Mouse (Mus musculus) liver, embryonic 12.5 days (tissue): Measurements from ENCODE around the gene Opcml. TPM values are rescaled to one million over a fixed set of nuclear protein-coding genes. Genes with fewer than 3 reads are reported as not detected.

Experiments
- ATAC-seq: fragments of 200-750 bp; cut with Nextera tagmentation; 2 replicates; pipeline ENCODE4 v1.8.0; 2017; ENCODE audit warnings: moderate number of reproducible peaks, mild to moderate bottlenecking, moderate library complexity
- H3K27ac ChIP-seq: fragments of 300-500 bp; sonication (generic); 2 replicates; pipeline ENCODE4 v1.5.1; 2016; ENCODE audit warnings: mild to moderate bottlenecking
- H3K27me3 ChIP-seq: fragments of 300-500 bp; sonication (generic); replicated peaks from 2 replicates; pipeline ENCODE4 v1.6.1; 2016; ENCODE audit warnings: mild to moderate bottlenecking, moderate library complexity
- H3K36me3 ChIP-seq: fragments of 300-500 bp; sonication (generic); 2 replicates; pipeline ENCODE4 v1.6.1; 2016; ENCODE audit warnings: mild to moderate bottlenecking, moderate library complexity
- H3K4me1 ChIP-seq: fragments of 300-500 bp; sonication (generic); 2 replicates; pipeline ENCODE4 v1.6.1; 2016
- H3K4me2 ChIP-seq: fragments of 300-500 bp; sonication (generic); 2 replicates; pipeline ENCODE4 v1.6.1; 2016; ENCODE audit warnings: mild to moderate bottlenecking, moderate library complexity
- H3K4me3 ChIP-seq: fragments of 300-500 bp; sonication (generic); 2 replicates; pipeline ENCODE4 v1.5.1; 2016; ENCODE audit warnings: mild to moderate bottlenecking, moderate library complexity
- H3K9ac ChIP-seq: fragments of 300-500 bp; sonication (generic); 2 replicates; pipeline ENCODE4 v1.6.1; 2016; ENCODE audit warnings: mild to moderate bottlenecking, moderate library complexity
- H3K9me3 ChIP-seq: fragments of 300-500 bp; sonication (generic); replicated peaks from 2 replicates; pipeline ENCODE4 v1.6.1; 2016; ENCODE audit warnings: mild to moderate bottlenecking, moderate library complexity
- WGBS: fragments of 180-500 bp; shearing (Covaris S2); methylation state at CpG from one replicate; pipeline ENCODE4 v1.1.7; 2016; ENCODE audit not compliant: insufficient replicate concordance; 5-methylcytosine and 5-hydroxymethylcytosine counted together
- polyA plus RNA-seq: library from polyadenylated mRNA; unstranded; fragments of >200 nt; fragmentation: Nextera tagmentation; extraction: Ambion mirVana; gene quantifications from 2 replicates; pipeline ENCODE4 v1.2.1, GENCODE M21; 2016

The Opcml gene
- polyA plus RNA-seq, 1 experiment from 2014 or later = 0.23 TPM

GRCm38 (mm10) chr9:28752908-28753307 is 962.3 kb downstream of the Opcml start:
- no peaks in the 10 kb centered on the region for H3K36me3 ChIP-seq
- no peaks in the 10 kb centered on the region for H3K27me3 ChIP-seq
- H3K4me3 ChIP-seq = no peak overlapping the region
- no peak overlapping the region for H3K4me2 ChIP-seq
- no peaks in the 10 kb centered on the region for H3K4me1 ChIP-seq
- 48% methylated on average over 5 of the region's 5 CpGs for WGBS
- ATAC-seq = no peak
- H3K9ac ChIP-seq = no peak overlapping the region
- no peaks in the 10 kb centered on the region for H3K9me3 ChIP-seq
- H3K27ac ChIP-seq = no peak overlapping the region

GRCm38 (mm10) chr9:28756841-28757451 is 966.4 kb downstream of the Opcml start:
- Histone ChIP-seq H3K27me3 (no peaks in the 10 kb centered on the region), H3K9ac (no peak overlapping the region), H3K4me1 (no peaks in the 10 kb centered on the region), H3K36me3 (no peaks in the 10 kb centered on the region), H3K4me3 (no peak overlapping the region), H3K27ac (no peak overlapping the region), H3K9me3 (no peaks in the 10 kb centered on the region), H3K4me2 (no peak overlapping the region)
- 48% methylated on average over 4 of the region's 4 CpGs for WGBS
- no peak for ATAC-seq

- Histone ChIP-seq H3K4me1 (no peaks in the 10 kb centered on the region), H3K27me3 (no peaks in the 10 kb centered on the region), H3K9me3 (no peaks in the 10 kb centered on the region), H3K9ac (no peak overlapping the region), H3K4me3 (no peak overlapping the region), H3K4me2 (no peak overlapping the region), H3K36me3 (no peaks in the 10 kb centered on the region), H3K27ac (no peak overlapping the region)
- no peak for ATAC-seq
- WGBS = 69% methylated on average over 4 of the region's 4 CpGs
Measured at GRCm38 (mm10) chr9:28761460-28761859, 970.9 kb downstream of the Opcml start.

GRCm38 (mm10) chr9:28764149-28764548 is 973.6 kb downstream of the Opcml start:
- Histone ChIP-seq H3K4me2 (no peak overlapping the region), H3K27ac (no peak overlapping the region), H3K4me1 (no peaks in the 10 kb centered on the region), H3K36me3 (no peaks in the 10 kb centered on the region), H3K9ac (no peak overlapping the region), H3K27me3 (no peaks in the 10 kb centered on the region), H3K9me3 (no peaks in the 10 kb centered on the region), H3K4me3 (no peak overlapping the region)
- WGBS = 43% methylated on average over 1 of the region's 1 CpGs
- no peak for ATAC-seq

- no peak for ATAC-seq
- H3K4me1 ChIP-seq = no peaks in the 10 kb centered on the region
- no peaks in the 10 kb centered on the region for H3K36me3 ChIP-seq
- no peaks in the 10 kb centered on the region for H3K9me3 ChIP-seq
- no peak overlapping the region for H3K9ac ChIP-seq
- H3K4me2 ChIP-seq = no peak overlapping the region
- no peaks in the 10 kb centered on the region for H3K27me3 ChIP-seq
- no peak overlapping the region for H3K27ac ChIP-seq
- 63% methylated on average over 10 of the region's 10 CpGs for WGBS
- no peak overlapping the region for H3K4me3 ChIP-seq
Measured at GRCm38 (mm10) chr9:28776517-28777503, 986.2 kb downstream of the Opcml start.

- Histone ChIP-seq H3K4me1 (no peaks in the 10 kb centered on the region), H3K27ac (no peak overlapping the region), H3K4me2 (no peak overlapping the region), H3K9me3 (no peaks in the 10 kb centered on the region), H3K4me3 (no peak overlapping the region), H3K9ac (no peak overlapping the region), H3K27me3 (no peaks in the 10 kb centered on the region), H3K36me3 (no peaks in the 10 kb centered on the region)
- WGBS = 23% methylated on average over 4 of the region's 4 CpGs
- no peak for ATAC-seq
Measured at GRCm38 (mm10) chr9:28783834-28784233, 993.3 kb downstream of the Opcml start.

GRCm38 (mm10) chr9:28789439-28789838 is 998.9 kb downstream of the Opcml start:
- Histone ChIP-seq H3K27me3 (no peaks in the 10 kb centered on the region), H3K4me3 (no peak overlapping the region), H3K36me3 (no peaks in the 10 kb centered on the region), H3K4me2 (no peak overlapping the region), H3K9ac (no peak overlapping the region), H3K4me1 (no peaks in the 10 kb centered on the region), H3K9me3 (no peaks in the 10 kb centered on the region), H3K27ac (no peak overlapping the region)
- no peak for ATAC-seq
- WGBS = 53% methylated on average over 1 of the region's 1 CpGs

- H3K4me2 ChIP-seq = no peak overlapping the region
- WGBS = 16% methylated on average over 2 of the region's 2 CpGs
- H3K36me3 ChIP-seq = no peaks in the 10 kb centered on the region
- no peak overlapping the region for H3K4me3 ChIP-seq
- ATAC-seq = no peak
- H3K4me1 ChIP-seq = no peaks in the 10 kb centered on the region
- no peak overlapping the region for H3K27ac ChIP-seq
- H3K9me3 ChIP-seq = no peaks in the 10 kb centered on the region
- H3K27me3 ChIP-seq = no peaks in the 10 kb centered on the region
- H3K9ac ChIP-seq = no peak overlapping the region
Measured at GRCm38 (mm10) chr9:28800100-28800499, 1009.5 kb downstream of the Opcml start.

GRCm38 (mm10) chr9:28806666-28807065 is 1016.1 kb downstream of the Opcml start:
- H3K4me1 ChIP-seq = no peaks in the 10 kb centered on the region
- ATAC-seq = no peak

GRCm38 (mm10) chr9:28822060-28822459 is 1031.5 kb downstream of the Opcml start:
- no peaks in the 10 kb centered on the region for H3K27me3 ChIP-seq
- no peak overlapping the region for H3K4me2 ChIP-seq
- 77% methylated on average over 3 of the region's 3 CpGs for WGBS
- no peaks in the 10 kb centered on the region for H3K9me3 ChIP-seq
- H3K36me3 ChIP-seq = no peaks in the 10 kb centered on the region
- H3K27ac ChIP-seq = no peak overlapping the region
- no peak for ATAC-seq
- H3K4me1 ChIP-seq = no peaks in the 10 kb centered on the region
- no peak overlapping the region for H3K9ac ChIP-seq
- H3K4me3 ChIP-seq = no peak overlapping the region

More at GRCm38 (mm10) chr9:28806666-28807065, 1016.1 kb downstream of the Opcml start:
- H3K4me3 ChIP-seq = no peak overlapping the region
- H3K27ac ChIP-seq = no peak overlapping the region
- H3K4me2 ChIP-seq = no peak overlapping the region
- H3K27me3 ChIP-seq = no peaks in the 10 kb centered on the region
- no peaks in the 10 kb centered on the region for H3K36me3 ChIP-seq
- no peaks in the 10 kb centered on the region for H3K9me3 ChIP-seq
- H3K9ac ChIP-seq = no peak overlapping the region

GRCm38 (mm10) chr9:28822466-28822865 is 1031.9 kb downstream of the Opcml start:
- Histone ChIP-seq H3K4me1 (no peaks in the 10 kb centered on the region), H3K9ac (no peak overlapping the region), H3K4me2 (no peak overlapping the region), H3K4me3 (no peak overlapping the region), H3K36me3 (no peaks in the 10 kb centered on the region), H3K27ac (no peak overlapping the region), H3K9me3 (no peaks in the 10 kb centered on the region), H3K27me3 (no peaks in the 10 kb centered on the region)
- 57% methylated on average over 5 of the region's 5 CpGs for WGBS
- ATAC-seq = no peak

- H3K27ac ChIP-seq = no peak overlapping the region
- H3K4me2 ChIP-seq = no peak overlapping the region
- WGBS = 56% methylated on average over 2 of the region's 2 CpGs
- no peak for ATAC-seq
- no peaks in the 10 kb centered on the region for H3K4me1 ChIP-seq
- no peak overlapping the region for H3K9ac ChIP-seq
- no peaks in the 10 kb centered on the region for H3K36me3 ChIP-seq
- H3K9me3 ChIP-seq = no peaks in the 10 kb centered on the region
- H3K4me3 ChIP-seq = no peak overlapping the region
- H3K27me3 ChIP-seq = no peaks in the 10 kb centered on the region
Measured at GRCm38 (mm10) chr9:28825821-28826220, 1035.2 kb downstream of the Opcml start.
